Mouse (Mus musculus): ENCODE results near the gene Ncf4.

Ncf4 gene

DNA sequence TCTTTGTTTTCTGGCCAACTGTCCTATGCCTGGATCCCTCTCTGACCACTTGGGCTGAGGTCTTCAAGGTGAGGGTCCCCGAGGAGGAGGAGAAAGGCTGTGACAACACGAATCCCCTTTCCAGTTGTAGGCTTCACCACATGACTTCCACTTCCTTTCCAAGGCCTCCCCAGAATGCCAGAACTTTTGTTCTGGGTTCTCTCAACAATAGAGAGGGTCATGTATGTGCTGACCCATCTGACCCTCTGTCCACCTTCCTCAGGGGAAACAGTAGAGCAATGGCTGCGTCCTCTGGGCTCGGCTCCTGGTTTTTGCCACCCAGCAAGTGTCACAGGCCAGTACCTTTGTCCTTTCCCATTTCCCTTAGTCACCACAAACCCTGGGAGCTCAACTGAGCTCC, 66.4 kb downstream of the Ncf4 start:
- no peak for DNase-seq (ENCODE audit: low read depth, low spot score)
